Mouse (Mus musculus) spleen, postnatal 14 days (tissue): ENCODE measurements around the gene Fam20b.
A peak's percentile ranks its signal among the peaks of the same experiment; 100 is the strongest.

Experiments
- DNase-seq, 2 experiments: peaks; one replicate each; pipeline ENCODE4 v3.0.0; 2021 to 2022; ENCODE audit warnings: low spot score in 2 of 2

The Fam20b gene

GRCm38 (mm10) chr1:156727234-156728108 is 8.6 kb upstream of the Fam20b start:
- no peak for DNase-seq

- no peak for DNase-seq
Measured at GRCm38 (mm10) chr1:156722089-156722488, 3.2 kb upstream of the Fam20b start.

DNA sequence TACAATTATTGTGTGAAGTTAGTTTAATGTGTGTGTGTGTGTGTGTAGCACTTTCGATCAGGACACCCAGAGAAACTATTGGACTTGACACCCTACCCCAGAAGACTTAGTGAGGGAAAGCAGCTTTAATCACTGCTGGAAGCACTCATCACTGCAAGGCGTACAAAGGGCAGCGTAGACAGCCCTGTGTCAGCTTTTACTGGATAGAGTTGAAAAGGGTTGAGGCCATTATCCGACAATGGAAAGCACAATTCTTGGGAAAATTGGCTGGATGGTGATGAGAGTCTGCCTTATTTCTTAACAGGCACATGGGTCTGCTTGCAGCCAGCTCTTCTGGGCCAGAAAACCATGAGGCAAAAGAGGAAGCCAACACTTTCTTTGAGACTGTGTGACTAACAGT is 1.2 kb upstream of the Fam20b start:
- no peak for DNase-seq

- DNase-seq, result peak; percentile 24 to 44
Measured at GRCm38 (mm10) chr1:156718286-156718949, 468 bp downstream of the Fam20b start.

DNA sequence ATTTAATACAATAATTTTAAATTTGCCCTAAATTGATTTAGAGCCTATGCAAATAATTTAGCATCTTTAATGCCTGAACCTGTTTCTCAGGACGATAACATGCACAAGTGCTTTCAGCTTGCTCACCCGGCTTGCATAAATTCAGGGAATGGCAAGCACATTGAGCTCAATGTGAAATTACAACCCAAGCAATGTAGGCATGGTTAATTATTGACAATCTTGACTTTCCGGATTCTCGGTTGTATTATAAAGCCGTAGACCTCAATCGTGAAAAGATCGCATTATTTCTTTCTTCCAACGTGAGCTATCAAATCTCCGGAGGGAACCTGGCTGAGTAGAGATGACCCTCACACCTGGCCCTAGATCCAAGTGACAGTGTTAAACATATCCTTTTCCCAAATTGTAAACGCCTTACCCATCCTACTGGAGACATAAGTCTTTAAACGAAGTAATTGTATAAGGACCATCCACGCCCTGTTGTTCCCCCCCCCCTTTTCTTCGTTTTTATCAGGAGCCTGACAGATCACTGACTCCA is 1.1 kb downstream of the Fam20b start:
- no peak for DNase-seq

- no peak for DNase-seq
Measured at GRCm38 (mm10) chr1:156716681-156717080, 2.2 kb downstream of the Fam20b start.

- no peak for DNase-seq
Measured at GRCm38 (mm10) chr1:156710472-156711098, 8.3 kb downstream of the Fam20b start.

DNA sequence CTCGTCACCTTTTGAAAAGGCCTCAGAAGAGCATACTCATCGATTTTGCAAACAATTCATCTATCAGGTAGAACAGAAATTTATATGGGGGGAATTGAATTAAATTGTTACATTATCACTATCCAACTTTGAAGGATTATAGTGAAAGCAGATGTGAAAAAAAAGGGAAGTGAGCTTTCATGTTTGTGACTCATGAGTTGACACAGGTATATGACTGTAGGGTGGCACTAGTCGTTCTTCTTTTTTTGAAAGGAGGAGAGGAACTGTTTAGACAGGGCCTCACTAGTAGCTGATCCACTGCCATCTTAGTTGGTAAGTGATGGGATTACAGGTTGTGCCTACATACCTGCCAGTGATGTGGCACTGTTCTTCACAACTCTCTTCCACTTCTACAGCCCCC is 10.2 kb downstream of the Fam20b start:
- no peak for DNase-seq

DNA sequence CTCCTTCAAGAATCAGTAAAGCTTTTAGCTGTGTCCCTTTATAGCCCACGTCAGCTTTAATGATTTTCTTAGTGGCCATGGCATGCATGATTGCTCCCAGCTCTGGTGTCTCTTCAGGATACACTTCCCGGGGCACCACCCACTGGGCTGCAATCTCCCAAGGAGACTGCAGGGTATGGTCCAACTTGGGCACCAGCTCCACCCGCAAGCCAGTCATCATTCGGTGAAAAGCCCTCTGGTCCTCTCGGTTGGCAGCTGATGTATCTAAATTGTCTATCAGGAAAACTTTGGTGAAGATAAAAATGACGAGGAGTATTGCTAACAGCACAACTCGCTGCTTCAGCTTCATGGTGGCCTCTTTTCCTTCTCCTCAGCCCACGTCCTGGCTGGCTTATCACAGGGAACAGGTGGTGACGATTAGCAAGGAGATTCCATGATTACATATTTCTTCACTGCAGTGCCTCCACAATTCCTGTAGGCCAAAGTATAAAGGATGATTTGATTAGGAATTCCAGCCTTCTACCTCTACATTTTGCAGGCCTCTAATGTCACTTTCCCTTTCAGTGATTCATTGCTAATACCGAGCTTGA is 13.1 kb downstream of the Fam20b start:
- DNase-seq, result no peak

- no peak for DNase-seq
Measured at GRCm38 (mm10) chr1:156703444-156703843, 15.4 kb downstream of the Fam20b start.

GRCm38 (mm10) chr1:156702151-156702550 is 16.7 kb downstream of the Fam20b start:
- DNase-seq, result no peak

DNA sequence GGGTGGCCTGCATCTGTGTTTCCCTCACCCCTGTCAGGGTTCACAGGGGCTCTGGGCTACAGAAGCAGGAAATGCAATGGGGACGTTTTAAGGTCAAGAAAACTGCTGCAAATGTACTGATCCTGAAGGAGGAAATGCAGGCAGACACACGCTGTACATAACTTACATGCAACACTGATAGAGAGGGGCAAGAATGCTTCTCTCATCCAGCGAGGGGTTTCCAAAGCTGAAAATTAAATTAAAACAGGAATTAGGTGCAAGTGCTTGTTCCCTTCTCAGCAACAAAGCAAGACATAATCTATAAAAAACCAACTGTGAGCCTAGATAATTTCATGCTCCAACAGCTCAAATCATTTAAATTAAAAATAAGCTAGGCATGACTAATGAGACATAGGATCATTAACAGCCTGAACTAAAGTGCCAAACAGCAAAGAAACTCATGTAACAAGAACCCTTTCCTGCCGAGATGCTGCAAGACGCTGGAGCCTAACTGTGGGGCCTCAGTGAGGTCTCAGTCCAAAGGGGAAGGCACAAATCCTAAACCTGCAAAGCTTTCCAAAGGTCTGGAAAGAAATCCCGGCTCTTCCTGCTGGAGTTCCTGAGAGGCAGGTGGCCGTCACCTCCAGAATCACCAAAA is 32.7 kb downstream of the Fam20b start:
- no peak for DNase-seq

DNA sequence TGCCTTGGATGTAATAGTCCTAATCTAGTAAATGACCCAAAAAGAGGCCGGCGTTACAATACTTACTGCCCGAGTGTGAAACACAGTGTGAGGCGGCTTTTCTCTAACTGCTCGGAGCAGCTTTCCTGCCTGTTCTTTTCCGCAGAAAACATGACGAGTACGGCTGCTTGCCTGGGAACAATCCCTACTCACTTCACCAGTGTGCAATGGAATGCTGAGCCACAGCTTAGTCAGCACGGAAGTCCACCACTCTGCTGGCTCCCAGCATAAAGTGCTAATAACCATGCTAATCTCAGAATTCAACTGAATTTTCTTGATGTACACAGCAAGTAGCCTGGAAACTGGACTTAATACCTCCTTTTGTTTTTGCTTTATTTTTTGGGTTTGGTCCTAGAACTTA is 39.3 kb downstream of the Fam20b start:
- no peak for DNase-seq

- no peak for DNase-seq
Measured at GRCm38 (mm10) chr1:156677230-156677629, 41.7 kb downstream of the Fam20b start.

- no peak for DNase-seq
Measured at GRCm38 (mm10) chr1:156676596-156676995, 42.3 kb downstream of the Fam20b start.

DNA sequence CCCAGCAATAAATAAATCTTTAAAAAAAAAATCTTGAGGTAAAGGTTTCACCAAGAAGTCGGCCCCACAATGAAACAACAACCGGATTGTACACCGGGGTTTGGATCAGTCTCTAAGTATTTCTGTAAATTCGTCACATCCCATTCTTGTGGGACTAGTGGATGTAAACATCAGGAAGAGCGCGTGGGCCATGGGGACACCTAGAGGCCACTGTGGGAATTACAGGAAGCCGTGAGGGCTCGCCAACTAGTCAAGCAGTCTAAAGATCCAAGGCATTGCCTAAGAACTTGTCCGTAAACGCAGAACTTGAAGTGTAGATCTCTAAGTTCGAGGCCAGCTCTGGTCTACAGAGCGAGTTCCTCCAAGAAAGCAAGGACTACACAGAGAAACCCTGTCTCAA is 42.7 kb downstream of the Fam20b start:
- DNase-seq, result peak in 1 of 2 experiments; percentile 46

DNA sequence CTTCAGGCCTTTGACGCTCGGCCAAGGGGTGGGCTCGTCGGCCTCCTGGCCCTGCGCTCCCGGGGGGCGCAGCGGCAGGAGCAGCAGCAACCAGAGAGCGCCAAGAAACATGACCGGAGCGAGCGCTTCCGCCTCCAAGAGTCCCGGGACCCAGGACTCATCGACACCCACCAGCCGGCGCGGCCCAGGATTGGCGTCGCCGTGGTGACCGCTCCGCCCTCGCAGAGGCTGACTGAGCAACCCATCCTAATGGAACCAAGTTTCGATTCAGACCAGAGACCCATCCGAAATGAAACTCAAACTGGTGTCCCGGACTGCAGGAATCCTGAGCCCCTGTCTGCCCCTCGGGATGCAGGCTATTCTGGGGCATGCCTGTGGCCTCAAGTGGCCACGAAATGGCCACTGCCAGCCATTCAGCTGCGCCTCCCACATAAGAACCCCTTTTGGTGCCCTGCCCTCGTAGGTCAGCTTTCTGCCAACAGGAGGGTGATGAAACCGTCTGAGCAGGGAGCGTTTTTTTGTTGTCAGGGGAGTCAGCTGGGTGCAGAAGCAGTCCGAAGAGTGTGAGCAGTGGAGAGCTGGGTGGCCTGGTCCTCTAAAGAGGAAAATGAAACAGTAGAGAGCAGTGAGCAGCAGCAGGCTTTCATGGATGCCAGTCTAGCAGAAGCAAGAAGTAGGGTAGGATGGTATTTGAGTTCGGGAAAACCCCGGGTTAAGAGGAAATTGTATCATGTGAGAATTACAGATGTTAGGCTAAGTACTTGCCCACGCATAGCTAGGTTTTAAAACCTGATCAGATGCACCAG is 44.5 kb downstream of the Fam20b start, which contains the start of gene Tor3a:
Gene Tor3a, minus strand, starts transcription at position 162 of the 806 bp plus-strand sequence.
- peak; percentile 48 to 57 for DNase-seq

GRCm38 (mm10) chr1:156673476-156674194 is 45.3 kb downstream of the Fam20b start:
- DNase-seq, result peak in 1 of 2 experiments; percentile 20

DNA sequence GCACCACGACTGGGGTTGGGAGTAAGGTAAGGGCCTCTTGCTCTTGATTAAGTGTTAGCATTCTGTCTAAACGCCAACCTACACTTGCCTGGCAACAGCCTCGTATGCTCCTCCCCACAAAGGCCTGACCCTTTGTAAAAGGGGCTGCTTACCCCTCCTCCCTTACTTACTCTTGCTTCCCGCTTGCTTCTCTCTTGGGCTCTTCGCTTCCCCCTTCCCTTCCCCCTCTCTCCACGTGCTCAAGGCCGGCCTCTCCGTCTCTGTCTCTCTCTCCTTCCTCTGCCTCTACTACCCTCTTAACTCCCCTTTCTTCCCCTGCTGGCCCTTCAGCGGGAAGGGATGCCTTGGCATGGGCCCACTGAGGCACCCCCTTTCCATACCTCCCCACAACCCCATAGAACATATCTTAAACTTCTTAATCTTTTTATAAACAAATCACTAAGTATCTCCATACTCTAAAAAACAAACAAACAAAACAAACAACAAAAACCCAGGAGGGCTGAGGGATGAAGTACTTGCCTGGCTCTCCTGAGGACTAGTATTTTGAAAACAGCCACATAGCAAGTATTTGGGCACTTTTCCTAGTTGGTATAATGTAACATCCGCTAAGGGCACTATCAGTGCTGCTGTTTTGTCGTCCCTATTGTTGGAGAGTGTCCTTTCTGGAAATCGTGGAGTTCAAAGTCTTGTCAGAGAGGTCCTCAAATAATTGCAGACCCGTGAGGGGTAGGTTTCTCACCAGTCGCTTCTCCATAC is 46.0 kb downstream of the Fam20b start:
- DNase-seq, result no peak
